Mouse (Mus musculus) myocyte (in vitro differentiated cells): ENCODE measurements around the gene Scml4. TPM values are rescaled to one million over a fixed set of nuclear protein-coding genes. Genes with fewer than 3 reads are reported as not detected.

Source experiments
- H3K27me3 ChIP-seq: one replicate; pipeline ENCODE4 v1.6.1; 2011; ENCODE audit not compliant: control insufficient read depth, insufficient read depth, insufficient read length
- H3K36me3 ChIP-seq: one replicate; pipeline ENCODE4 v1.6.1; 2011; ENCODE audit not compliant: control insufficient read depth, insufficient read depth
- H3K4me2 ChIP-seq: one replicate; pipeline ENCODE4 v1.6.1; 2011; ENCODE audit warnings: low read depth, control low read depth
- H3K4me3 ChIP-seq: one replicate; pipeline ENCODE4 v1.5.1; 2011; ENCODE audit warnings: mild to moderate bottlenecking, control low read depth, moderate library complexity
- H3K79me2 ChIP-seq: one replicate; pipeline ENCODE4 v1.6.1; 2011; ENCODE audit not compliant: control insufficient read depth, insufficient read depth
- H3ac ChIP-seq: one replicate; pipeline ENCODE4 v1.6.1; 2011; ENCODE audit not compliant: control insufficient read depth, insufficient read length
- CEBPB ChIP-seq: IDR thresholded peaks from 2 replicates; pipeline ENCODE4 v1.6.1; 2011; ENCODE audit warnings: mild to moderate bottlenecking, moderate library complexity; ENCODE audit not compliant: poor library complexity, insufficient read depth, severe bottlenecking
- E2F4 ChIP-seq: IDR thresholded peaks from one replicate; pipeline ENCODE4 v1.6.1; 2011; ENCODE audit warnings: mild to moderate bottlenecking, control low read depth, moderate library complexity; ENCODE audit not compliant: insufficient read depth
- MAX ChIP-seq: IDR thresholded peaks from one replicate; pipeline ENCODE4 v1.6.1; 2011; ENCODE audit warnings: low read depth, mild to moderate bottlenecking, control low read depth
- MYOD1 ChIP-seq, 3 experiments: IDR thresholded peaks; one replicate each; pipeline ENCODE4 v1.6.1; 2011; ENCODE audit warnings: control low read depth in 2 of 3, low read depth in 2 of 3, mild to moderate bottlenecking in 2 of 3, moderate library complexity in 1 of 3; ENCODE audit not compliant: insufficient read length in 2 of 3, control insufficient read depth in 1 of 3
- MYOG ChIP-seq, 3 experiments: IDR thresholded peaks; one replicate each; pipeline ENCODE4 v1.6.1; 2011; ENCODE audit warnings: control low read depth in 2 of 3, low read depth in 2 of 3, mild to moderate bottlenecking in 2 of 3; ENCODE audit not compliant: insufficient read length in 2 of 3, control insufficient read depth in 1 of 3, insufficient read depth in 1 of 3
- POLR2A ChIP-seq: IDR thresholded peaks from one replicate; pipeline ENCODE4 v1.6.1; 2011; ENCODE audit warnings: low read depth, mild to moderate bottlenecking, control low read depth, moderate library complexity; ENCODE audit not compliant: insufficient read length
- POLR2AphosphoS2 ChIP-seq: IDR thresholded peaks from one replicate; pipeline ENCODE4 v1.6.1; 2011; ENCODE audit warnings: low read depth, control low read depth; ENCODE audit not compliant: insufficient read length
- REST ChIP-seq: IDR thresholded peaks from one replicate; pipeline ENCODE4 v1.6.1; 2011; ENCODE audit warnings: mild to moderate bottlenecking, control low read depth, moderate library complexity; ENCODE audit not compliant: insufficient read depth, insufficient read length
- SRF ChIP-seq: IDR thresholded peaks from one replicate; pipeline ENCODE4 v1.6.1; 2011; ENCODE audit warnings: low read depth; ENCODE audit not compliant: control insufficient read depth, insufficient read length
- TCF12 ChIP-seq: IDR thresholded peaks from one replicate; pipeline ENCODE4 v1.6.1; 2011; ENCODE audit warnings: mild to moderate bottlenecking, control low read depth; ENCODE audit not compliant: poor library complexity, insufficient read depth, severe bottlenecking
- TCF3 ChIP-seq: IDR thresholded peaks from one replicate; pipeline ENCODE4 v1.6.1; 2011; ENCODE audit warnings: low read depth, control low read depth; ENCODE audit not compliant: insufficient read length
- USF1 ChIP-seq: IDR thresholded peaks from one replicate; pipeline ENCODE4 v1.6.1; 2011; ENCODE audit warnings: low read depth, mild to moderate bottlenecking, control low read depth, moderate library complexity
- polyA plus RNA-seq: library from polyadenylated mRNA; unstranded; fragments of >200 nt; fragmentation: generic; extraction: Trizol; gene quantifications from one replicate; pipeline ENCODE4 v1.2.1, GENCODE M21; 2012; ENCODE audit warnings: missing spikeins

Scml4 gene
- polyA plus RNA-seq, 1 experiment = 5.7 TPM

GRCm38 (mm10) chr10:42861446-42861845 is 1.3 kb downstream of the Scml4 start:
- no peak overlapping the region for H3ac ChIP-seq
- H3K27me3 ChIP-seq = no peaks in the 10 kb centered on the region
- H3K4me2 ChIP-seq = peak overlapping the region; percentile 98
- H3K79me2 ChIP-seq = no peaks in the 10 kb centered on the region
- no peaks in the 10 kb centered on the region for H3K36me3 ChIP-seq
- no peak overlapping the region for H3K4me3 ChIP-seq
- no peak for TF ChIP-seq MYOD1 (IDR thresholded peaks at IDR 0.05; ENCODE audit: control insufficient read depth in 1 of 3, insufficient read length in 2 of 3, low read depth in 2 of 3)
- TF ChIP-seq SRF = no peak
- TF ChIP-seq POLR2A = no peak
- no peak for TF ChIP-seq MAX
- TF ChIP-seq CEBPB = no peak
- no peak for TF ChIP-seq REST
- no peak for TF ChIP-seq TCF3
- TF ChIP-seq MYOG (IDR thresholded peaks at IDR 0.05; ENCODE audit: control insufficient read depth in 1 of 3, insufficient read depth in 1 of 3, insufficient read length in 2 of 3, low read depth in 2 of 3) = no peak
- TF ChIP-seq E2F4 = no peak

DNA sequence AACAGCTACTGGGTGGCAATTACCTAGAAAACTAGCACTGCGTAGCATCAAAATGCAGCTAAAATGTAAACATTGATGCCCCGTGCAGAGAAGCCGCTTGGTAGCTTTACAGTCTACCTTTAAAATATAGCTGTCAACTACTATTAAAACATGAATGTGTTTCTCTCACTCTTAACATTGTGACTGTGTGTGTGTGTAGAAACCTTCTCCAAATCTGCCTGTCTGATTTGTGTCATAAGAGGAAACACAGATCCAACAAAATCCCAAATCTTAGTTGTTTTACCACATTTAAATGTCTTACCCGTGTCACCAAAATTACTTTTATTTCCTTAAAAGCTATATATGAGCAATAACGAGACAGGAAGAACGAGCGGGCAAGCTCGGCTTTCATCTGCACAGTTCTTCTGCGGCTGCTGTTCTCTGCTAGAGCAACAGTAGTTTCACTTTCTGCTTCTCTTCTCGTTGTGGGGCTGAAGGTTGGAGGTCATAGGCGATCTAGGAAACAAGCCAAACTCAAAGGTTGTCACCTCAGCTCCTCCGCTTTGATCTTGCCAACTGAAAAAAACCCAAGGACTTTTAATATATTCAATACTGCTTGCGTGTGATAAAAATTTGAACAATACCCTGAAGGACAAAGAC is 2.1 kb downstream of the Scml4 start:
- H3K27me3 ChIP-seq = no peaks in the 10 kb centered on the region
- TF ChIP-seq SRF (no peak), REST (no peak), CEBPB (no peak), TCF12 (no peak), POLR2A (no peak), MAX (no peak), TCF3 (no peak), E2F4 (no peak), USF1 (no peak), POLR2AphosphoS2 (no peak), MYOD1 (IDR thresholded peaks at IDR 0.05; ENCODE audit: control insufficient read depth in 1 of 3, insufficient read length in 2 of 3, low read depth in 2 of 3) (no peak), MYOG (IDR thresholded peaks at IDR 0.05; ENCODE audit: control insufficient read depth in 1 of 3, insufficient read depth in 1 of 3, insufficient read length in 2 of 3, low read depth in 2 of 3) (no peak)
- no peaks in the 10 kb centered on the region for H3K79me2 ChIP-seq
- H3K36me3 ChIP-seq = no peaks in the 10 kb centered on the region
- H3K4me3 ChIP-seq = peak overlapping the region; percentile 20
- no peak overlapping the region for H3ac ChIP-seq
- H3K4me2 ChIP-seq = peak overlapping the region; percentile 98

DNA sequence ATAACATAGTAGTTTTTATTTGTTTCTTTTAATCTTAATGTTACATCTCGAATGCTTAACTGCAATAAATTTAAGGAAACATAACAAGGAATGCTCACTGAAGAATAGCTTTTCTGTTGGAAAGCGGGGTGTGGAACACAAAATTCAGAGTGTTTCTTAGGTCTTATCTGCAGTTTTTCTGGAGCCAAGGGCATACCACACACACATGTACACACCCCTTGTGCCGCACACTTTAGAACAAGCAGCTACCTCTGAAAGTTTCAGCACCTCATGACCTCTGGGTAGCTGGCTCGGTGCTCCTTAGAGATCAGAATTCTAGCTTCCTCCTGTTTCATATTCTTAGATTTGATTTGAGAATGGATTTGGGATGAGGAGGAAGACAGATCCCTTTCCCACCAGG is 2.6 kb downstream of the Scml4 start:
- Histone ChIP-seq H3K36me3 (no peaks in the 10 kb centered on the region), H3ac (no peak overlapping the region), H3K4me2 (peak overlapping the region; percentile 98), H3K79me2 (no peaks in the 10 kb centered on the region), H3K27me3 (no peaks in the 10 kb centered on the region), H3K4me3 (peak overlapping the region; percentile 20)
- TF ChIP-seq TCF12 (no peak), TCF3 (no peak), MYOD1 (IDR thresholded peaks at IDR 0.05; ENCODE audit: control insufficient read depth in 1 of 3, insufficient read length in 2 of 3, low read depth in 2 of 3) (no peak), CEBPB (no peak), POLR2A (no peak), MAX (no peak), SRF (no peak), MYOG (IDR thresholded peaks at IDR 0.05; ENCODE audit: control insufficient read depth in 1 of 3, insufficient read depth in 1 of 3, insufficient read length in 2 of 3, low read depth in 2 of 3) (no peak), USF1 (no peak), POLR2AphosphoS2 (no peak)

DNA sequence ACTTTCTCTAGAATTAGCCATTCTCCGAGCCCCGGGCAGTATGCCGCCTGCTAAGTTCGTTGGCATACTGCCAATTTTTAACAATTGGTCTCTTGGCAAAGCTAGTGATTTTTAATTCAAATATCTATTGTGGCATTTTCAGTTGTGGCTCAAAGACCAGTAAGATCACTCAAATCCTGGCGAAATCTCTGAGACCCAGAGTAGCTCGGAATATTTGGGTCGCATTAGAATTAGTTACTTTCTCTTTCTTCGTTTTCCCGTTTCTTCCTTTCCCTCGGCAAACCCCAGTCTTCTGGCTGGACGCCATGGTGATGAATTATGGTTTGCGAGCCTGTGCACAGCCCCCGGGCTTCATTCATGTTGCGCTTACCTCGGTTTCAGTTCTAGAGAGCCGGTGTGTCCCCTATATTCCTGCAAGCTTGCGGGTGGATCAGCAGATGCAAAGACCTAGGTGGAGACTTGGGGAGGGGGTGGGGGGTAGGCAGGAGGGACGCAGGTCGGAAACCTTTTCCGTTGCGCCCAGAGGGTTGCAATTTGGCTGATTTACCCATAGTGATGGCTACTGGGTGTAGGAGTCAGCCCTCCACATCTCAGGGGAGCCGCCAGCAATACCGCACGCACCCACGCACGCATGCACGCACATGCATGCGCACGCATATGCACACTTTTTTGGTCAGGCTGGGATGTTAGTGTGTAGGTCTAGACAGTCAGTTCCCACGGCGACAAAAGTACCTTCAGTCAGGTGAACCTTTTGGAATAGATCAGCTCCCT is 3.6 kb downstream of the Scml4 start:
- no peaks in the 10 kb centered on the region for H3K36me3 ChIP-seq
- peak overlapping the region; percentile 20 for H3K4me3 ChIP-seq
- TF ChIP-seq MAX (no peak), MYOD1 (IDR thresholded peaks at IDR 0.05; ENCODE audit: control insufficient read depth in 1 of 3, insufficient read length in 2 of 3, low read depth in 2 of 3) (no peak), MYOG (IDR thresholded peaks at IDR 0.05; ENCODE audit: control insufficient read depth in 1 of 3, insufficient read depth in 1 of 3, insufficient read length in 2 of 3, low read depth in 2 of 3) (no peak), TCF12 (no peak), CEBPB (no peak), TCF3 (no peak), SRF (no peak), E2F4 (no peak), USF1 (no peak), REST (no peak), POLR2AphosphoS2 (no peak), POLR2A (no peak)
- peak overlapping the region; percentile 98 for H3K4me2 ChIP-seq
- no peaks in the 10 kb centered on the region for H3K27me3 ChIP-seq
- no peak overlapping the region for H3ac ChIP-seq
- no peaks in the 10 kb centered on the region for H3K79me2 ChIP-seq
